Mouse (Mus musculus): ENCODE results near the gene Slx4ip.

The Slx4ip gene

GRCm38 (mm10) chr2:137063829-137064228 lies 172.8 kb downstream of the Slx4ip start:
- DNase-seq (ENCODE audit: low read depth, low spot score) = no peak

GRCm38 (mm10) chr2:137064513-137064912 lies 173.5 kb downstream of the Slx4ip start:
- DNase-seq (ENCODE audit: low read depth, low spot score) = no peak

- no peak for DNase-seq (ENCODE audit: low read depth, low spot score)
Measured at GRCm38 (mm10) chr2:137067479-137068110, 176.6 kb downstream of the Slx4ip start.

GRCm38 (mm10) chr2:137073473-137074312 lies 182.7 kb downstream of the Slx4ip start:
- DNase-seq (ENCODE audit: low read depth, low spot score) = no peak

GRCm38 (mm10) chr2:137074313-137074620 lies 183.2 kb downstream of the Slx4ip start:
- no peak for DNase-seq (ENCODE audit: low read depth, low spot score)

- no peak for DNase-seq (ENCODE audit: low read depth, low spot score)
Measured at GRCm38 (mm10) chr2:137078771-137079170, 187.8 kb downstream of the Slx4ip start.

GRCm38 (mm10) chr2:137079721-137080320 lies 188.8 kb downstream of the Slx4ip start:
- DNase-seq (ENCODE audit: low read depth, low spot score) = no peak

- no peak for DNase-seq (ENCODE audit: low read depth, low spot score)
Measured at GRCm38 (mm10) chr2:137080468-137080867, 189.4 kb downstream of the Slx4ip start.

- DNase-seq (ENCODE audit: low read depth, low spot score) = no peak
Measured at GRCm38 (mm10) chr2:137081001-137081400, 190.0 kb downstream of the Slx4ip start.

GRCm38 (mm10) chr2:137082896-137083620 lies 192.0 kb downstream of the Slx4ip start:
- DNase-seq (ENCODE audit: low read depth, low spot score) = no peak

- no peak for DNase-seq (ENCODE audit: low read depth, low spot score)
Measured at GRCm38 (mm10) chr2:137085257-137085656, 194.2 kb downstream of the Slx4ip start.

- DNase-seq (ENCODE audit: low read depth, low spot score) = no peak
Measured at GRCm38 (mm10) chr2:137086621-137087395, 195.8 kb downstream of the Slx4ip start.

GRCm38 (mm10) chr2:137087705-137088104 lies 196.7 kb downstream of the Slx4ip start:
- DNase-seq (ENCODE audit: low read depth, low spot score) = no peak

GRCm38 (mm10) chr2:137091766-137092522 lies 200.9 kb downstream of the Slx4ip start:
- no peak for DNase-seq (ENCODE audit: low read depth, low spot score)

- DNase-seq (ENCODE audit: low read depth, low spot score) = no peak
Measured at GRCm38 (mm10) chr2:137092523-137093297, 201.7 kb downstream of the Slx4ip start.

GRCm38 (mm10) chr2:137093298-137093630 lies 202.2 kb downstream of the Slx4ip start:
- DNase-seq (ENCODE audit: low read depth, low spot score) = no peak

GRCm38 (mm10) chr2:137094301-137094700 lies 203.3 kb downstream of the Slx4ip start:
- no peak for DNase-seq (ENCODE audit: low read depth, low spot score)

GRCm38 (mm10) chr2:137096981-137097460 lies 206.0 kb downstream of the Slx4ip start:
- no peak for DNase-seq (ENCODE audit: low read depth, low spot score)

GRCm38 (mm10) chr2:137098269-137099035 lies 207.4 kb downstream of the Slx4ip start:
- no peak for DNase-seq (ENCODE audit: low read depth, low spot score)
